Mouse (Mus musculus): ENCODE results near the gene Tead2.

Tead2 gene

DNA sequence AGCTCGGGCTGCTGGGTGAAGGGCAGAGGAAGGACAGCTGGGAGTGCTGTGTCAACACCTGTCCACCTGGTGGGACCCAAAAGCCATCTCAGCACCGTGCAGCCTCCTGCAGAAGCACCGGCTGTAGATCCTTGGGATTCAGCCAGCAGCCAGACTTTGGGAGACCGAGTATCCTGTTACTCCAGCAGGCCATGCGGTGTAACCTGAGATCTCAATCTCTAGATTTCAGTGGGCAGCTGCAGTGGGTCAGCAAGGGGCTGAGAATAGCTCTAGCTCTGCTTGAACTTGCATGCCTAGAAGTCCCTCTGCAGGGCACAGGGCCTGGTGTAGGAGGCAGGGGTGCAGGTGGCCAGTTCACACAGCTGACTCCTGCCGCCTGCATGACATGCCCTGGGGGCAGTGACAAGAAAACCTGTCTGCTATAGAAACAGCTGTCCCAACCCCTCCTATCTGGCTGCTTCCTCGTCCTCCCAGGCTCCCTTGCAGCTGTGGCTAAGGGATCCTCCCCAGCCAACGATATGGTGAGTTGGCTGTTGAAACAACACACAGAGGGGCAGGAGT lies 23.7 kb upstream of the Tead2 start:
- DNase-seq (ENCODE audit: low spot score in 2 of 2) = no peak

DNA sequence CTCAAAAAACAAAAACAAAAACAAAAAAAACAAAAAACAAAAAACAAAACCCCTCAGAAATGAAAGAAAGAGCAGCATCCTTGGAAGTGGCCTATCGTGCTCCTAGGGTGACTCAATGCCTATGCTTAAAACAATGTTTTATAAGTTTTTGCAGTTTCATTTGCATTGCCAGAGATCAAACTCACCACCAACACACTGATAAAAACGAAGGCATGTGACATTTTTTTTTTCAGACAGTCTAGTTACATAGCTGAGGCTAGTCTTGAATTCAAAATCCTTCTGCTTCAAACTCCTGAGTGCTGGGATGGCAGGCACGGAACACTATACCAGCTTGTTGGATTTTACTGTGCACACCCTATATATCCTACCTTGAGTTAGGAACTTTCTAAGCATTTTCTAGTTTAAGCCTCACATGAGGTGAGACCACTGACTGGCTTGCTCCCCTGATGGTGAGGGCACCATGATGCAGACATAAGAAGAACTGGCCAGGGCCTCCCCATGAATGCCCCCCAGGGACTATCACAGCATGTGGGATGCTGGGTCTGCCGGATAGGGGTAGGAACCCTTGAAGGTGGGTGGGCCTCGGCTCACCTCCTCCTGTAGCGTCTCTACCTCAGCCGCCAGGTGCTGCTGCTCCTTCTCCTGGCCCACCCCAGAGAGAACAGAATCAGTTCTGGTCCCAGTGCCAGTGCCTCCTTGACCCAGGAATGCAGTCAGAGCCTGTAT lies 22.8 kb upstream of the Tead2 start:
- no peak for DNase-seq (ENCODE audit: low spot score in 2 of 2)

DNA sequence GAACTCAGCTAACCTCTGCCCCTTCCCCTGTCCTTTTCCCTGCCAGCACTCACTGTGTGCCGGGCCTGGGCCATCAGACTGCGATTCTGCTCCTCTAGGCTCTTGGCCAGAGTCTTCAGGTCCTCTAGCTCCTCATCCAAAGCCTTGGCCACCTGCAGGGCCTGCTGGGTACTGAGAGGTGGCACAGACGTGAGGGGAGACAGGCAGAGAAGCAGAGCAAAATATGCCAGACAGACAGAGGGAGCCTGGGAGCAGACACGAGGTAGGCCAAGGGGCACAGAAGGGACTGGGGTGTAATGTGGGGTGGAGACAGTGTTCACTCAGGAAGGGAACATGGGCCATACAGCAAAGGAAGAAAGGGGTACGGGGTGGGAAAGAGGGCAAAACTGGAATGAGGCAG lies 22.1 kb upstream of the Tead2 start:
- no peak for DNase-seq (ENCODE audit: low spot score in 2 of 2)

DNA sequence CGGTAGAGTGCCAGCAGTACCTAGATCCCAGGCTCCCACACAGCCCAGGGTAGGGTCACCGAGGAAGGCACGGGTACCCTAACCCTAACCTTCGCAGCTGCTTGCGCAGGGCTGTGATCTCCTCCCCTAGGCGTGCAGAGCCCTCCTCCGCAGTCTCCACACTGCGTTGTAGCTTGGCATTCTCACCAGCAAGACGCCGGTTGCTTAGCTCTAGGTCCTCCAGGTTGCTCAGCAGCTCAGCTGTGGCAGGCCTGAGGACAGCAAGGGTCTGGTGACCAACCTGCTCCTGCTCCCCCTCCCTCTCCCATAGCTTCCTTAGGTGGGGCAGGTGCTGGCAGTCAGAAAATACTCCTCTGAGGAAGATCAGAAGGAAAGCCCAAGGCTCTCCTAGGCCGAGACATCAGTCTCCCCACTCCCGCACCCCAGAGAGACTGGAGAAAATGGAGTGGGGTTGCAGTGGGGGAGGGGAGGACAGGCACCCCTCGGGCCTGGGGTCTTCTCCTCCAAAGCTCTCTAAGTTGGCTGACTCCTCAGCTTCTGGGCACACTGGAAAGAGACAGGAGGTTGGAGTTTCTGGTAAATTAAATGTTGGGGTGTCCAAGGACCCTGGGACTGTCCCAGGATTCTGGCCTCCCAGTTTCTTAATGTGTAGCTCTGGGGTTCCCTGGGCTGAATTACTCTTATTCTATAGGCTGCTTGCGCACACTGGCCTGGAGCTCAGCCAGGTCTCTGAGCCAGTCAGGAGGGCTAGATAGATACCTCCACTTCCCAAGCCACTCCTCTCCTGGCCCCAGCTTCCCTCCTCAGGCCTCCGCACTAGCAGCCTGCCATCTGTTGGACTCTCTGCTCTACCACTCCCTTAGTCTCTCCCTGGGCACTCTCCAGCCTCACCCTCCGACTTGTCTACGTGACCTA lies 21.4 kb upstream of the Tead2 start:
- no peak for DNase-seq (ENCODE audit: low spot score in 2 of 2)

DNA sequence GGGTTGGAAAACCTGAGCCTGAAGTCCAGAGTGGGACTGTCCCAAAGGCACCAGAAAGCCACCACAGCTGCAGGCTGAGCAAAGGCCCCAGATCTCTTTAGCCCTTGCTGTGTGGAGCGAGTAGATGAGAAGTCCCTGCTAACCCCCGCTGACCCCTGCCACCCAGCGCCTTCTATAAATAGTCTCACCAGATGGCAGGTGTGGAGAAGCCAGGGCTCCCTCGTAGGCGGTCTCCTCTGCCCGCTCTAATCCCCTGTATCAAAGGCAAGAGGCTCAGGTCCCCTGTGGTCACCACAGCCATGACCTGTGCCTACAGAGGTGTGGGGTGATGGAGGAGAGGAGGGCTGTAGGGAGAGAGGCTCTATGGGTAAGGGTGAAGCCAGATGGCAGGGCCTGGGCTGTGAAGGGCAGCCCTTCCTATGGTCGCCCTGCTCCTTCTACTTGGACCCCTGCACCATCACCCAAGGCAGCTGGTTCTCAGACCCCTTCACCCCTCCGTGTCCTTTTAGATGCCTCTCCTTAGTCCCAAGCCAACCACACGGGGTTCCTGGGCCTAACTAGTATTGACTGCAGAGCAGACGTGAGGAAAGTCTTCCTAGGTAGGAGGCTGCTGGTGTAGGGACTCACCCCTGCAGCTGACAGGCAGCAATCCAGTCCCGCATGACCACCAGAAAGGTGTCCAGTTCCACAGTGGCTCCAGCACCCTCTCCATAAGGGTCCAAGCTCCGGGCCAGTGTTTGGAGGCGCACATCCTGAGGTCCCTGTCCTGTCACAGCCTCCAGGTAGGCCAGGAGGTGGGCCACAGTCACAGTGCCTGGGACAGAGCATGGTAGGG lies 20.0 kb upstream of the Tead2 start:
- DNase-seq (ENCODE audit: low spot score in 2 of 2) = no peak

DNA sequence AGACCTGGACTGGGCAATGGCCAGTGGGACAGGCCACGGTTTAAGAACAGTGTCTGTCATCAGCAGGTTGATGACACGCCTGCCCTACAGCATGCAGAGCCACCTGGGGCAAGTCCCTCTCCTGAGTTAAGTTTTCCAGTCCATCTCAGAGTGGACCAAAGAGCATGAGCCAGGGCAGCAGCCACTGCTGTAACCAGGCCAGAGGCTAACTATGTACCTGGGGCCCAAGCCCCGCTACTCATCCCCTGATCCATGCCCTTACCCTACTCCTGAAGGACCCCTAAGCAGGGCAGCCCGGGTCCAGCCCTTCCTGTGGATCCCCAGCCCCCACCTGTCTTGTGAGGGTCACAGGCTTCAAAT lies 19.4 kb upstream of the Tead2 start:
- no peak for DNase-seq (ENCODE audit: low spot score in 2 of 2)

DNA sequence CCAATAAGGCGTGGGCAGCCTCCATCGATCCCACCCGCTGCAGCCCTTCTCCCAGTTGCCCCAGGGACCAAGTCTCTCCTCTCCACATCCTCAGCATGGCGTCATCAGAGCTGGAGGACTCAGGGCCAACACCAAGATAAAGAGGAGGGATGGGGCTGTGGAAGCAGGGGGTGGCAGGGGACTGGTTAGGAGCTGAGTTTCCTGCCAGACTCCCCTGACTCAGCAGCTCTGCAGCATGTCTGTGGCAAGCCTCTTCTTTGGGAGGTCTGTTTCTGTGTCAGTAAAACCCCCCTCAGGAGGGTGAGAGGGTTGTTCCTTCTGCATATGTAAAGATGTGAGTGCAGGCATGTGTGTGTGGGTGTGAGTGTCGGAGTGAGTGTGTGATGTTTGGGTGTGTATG lies 18.6 kb upstream of the Tead2 start:
- DNase-seq (ENCODE audit: low spot score in 2 of 2) = no peak

DNA sequence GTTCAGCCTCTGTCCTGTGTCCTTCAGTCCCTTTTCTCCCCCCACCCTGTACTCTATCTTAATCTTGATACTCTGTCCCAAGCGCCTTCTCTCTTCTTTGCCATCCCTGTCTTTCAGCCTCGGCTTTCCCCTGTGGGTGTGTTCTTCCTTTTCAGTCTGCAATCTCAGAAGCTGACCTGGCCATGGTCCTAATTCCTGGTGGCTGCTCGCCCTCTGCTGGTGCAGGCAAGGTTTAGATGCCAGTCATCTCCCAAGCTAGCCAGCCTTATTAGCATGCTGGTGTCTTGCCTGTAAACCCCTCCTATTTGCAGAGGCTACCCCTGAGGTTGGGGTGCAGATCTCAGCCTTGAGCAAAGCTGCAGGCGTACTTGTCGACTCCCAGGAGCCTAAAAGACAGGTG lies 17.1 kb upstream of the Tead2 start:
- DNase-seq (ENCODE audit: low spot score in 2 of 2) = peak in 1 of 2 experiments; percentile 58

DNA sequence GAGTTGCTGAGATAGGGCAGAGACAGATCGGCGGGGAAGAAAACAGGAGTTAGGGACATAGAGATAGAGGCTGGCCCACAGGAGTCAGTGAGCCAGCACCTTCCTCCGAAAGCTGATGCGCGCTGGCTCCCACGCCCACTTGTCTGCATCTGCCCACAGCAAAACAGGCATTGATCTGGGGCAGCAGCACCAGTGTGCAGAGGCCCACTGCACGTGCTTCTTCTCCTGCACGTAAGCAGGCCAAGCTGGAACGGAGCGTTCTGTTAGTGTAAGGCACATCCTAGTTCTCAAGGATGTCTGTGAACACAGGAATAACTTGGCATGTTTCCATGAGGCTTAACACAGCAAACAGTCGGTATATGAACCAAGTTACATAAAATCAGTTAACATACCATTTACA lies 16.6 kb upstream of the Tead2 start:
- no peak for DNase-seq (ENCODE audit: low spot score in 2 of 2)

DNA sequence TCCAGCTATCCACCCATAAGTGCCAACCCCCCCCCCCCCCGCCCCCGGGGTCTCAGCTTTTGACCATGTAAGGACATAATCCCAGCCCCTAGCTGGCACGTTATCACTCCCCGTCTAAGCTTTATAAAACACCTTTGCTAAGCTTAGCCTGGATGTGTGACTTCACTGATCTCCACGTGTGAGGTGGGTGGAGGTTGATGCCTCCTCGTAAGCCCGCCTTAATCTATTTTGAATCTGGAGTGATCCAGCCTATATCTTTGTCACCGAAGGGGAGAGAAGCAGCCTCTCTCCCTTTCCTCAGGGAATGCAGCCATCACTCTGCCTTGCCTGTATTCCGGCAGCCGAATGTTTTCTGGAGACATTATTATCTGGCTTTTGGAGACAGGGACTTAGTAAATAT lies 12.9 kb upstream of the Tead2 start:
- no peak for DNase-seq (ENCODE audit: low spot score in 2 of 2)

DNA sequence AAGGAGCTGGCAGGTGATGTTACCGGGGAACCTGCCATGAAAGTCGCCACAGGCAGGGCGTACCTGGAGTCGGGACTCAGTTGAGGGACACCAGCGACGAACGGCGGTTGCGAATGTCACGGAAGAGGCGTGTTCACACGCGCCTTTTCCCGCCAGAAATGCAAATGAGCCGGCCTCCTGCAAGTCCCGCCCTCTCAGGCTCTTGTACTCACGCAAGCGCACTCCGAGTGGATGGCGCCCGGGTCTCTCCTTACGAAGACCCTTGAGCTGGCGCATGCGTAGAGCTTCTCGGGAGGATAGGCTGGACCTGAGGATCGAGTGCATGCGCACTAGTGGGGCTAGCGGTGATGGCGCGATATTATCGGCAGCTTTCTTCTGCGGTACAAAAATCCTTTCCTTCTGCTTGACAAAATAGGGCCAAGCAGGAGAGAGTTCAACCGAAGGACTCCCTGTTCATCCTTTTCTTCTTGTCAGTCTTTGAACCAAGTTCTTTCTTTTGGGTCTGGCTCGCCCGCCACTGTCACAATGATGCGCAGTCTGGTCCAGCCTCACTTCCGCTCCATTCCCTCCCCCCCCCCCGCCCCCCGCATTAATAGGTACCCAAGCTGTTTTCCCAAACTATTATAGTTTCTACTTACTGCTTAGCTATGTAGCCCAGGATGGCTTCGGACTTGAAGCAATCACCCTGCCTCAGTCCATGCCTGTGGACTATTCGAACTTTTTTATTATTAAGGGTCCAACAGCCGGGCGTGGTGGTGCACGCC lies 11.0 kb upstream of the Tead2 start, which contains the start of gene Ccdc155:
TSS of gene Ccdc155 (minus strand) at position 513 of the 764 bp plus-strand sequence.
- peak; percentile 86 to 89 for DNase-seq (ENCODE audit: low spot score in 2 of 2)

DNA sequence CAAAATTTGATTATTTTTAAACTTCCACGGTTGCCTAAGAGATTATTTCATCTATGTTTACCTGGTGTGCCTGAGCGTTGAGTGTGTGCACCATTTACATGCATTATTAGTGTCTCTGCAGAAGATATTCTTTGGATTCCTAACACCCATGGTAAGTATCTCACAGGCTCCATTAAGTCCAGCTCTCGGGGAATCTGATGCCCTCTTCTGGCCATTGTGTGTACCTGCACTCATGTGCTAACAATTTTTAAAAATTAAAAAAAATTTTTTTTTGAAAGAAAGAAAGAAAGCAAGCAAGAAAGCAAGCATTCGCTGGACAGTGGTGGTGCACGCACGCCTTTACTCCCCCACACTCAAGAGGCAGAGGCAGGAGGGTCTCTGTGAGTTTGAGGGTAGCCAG lies 7.3 kb upstream of the Tead2 start:
- DNase-seq (ENCODE audit: low spot score in 2 of 2) = no peak

DNA sequence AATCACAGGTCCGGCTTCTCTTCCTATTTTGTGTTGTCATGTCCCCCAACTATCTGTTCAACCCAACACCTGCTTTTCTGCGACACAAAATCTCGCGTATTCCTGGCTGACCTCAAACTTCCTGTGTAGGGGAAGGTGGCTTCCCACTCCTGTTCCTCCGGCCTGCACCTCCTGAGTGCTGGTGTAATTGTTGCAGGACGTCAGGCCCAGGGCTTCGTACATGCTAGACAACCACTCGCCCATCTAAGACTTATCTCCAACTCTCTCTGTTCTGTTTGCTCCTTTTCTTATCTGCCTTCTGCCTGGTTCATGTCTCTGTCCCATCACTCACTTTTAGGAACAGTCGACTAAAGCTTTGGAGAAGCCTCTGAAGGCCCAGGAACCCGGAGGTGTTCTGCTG lies 4.5 kb upstream of the Tead2 start:
- DNase-seq (ENCODE audit: low spot score in 2 of 2) = no peak

DNA sequence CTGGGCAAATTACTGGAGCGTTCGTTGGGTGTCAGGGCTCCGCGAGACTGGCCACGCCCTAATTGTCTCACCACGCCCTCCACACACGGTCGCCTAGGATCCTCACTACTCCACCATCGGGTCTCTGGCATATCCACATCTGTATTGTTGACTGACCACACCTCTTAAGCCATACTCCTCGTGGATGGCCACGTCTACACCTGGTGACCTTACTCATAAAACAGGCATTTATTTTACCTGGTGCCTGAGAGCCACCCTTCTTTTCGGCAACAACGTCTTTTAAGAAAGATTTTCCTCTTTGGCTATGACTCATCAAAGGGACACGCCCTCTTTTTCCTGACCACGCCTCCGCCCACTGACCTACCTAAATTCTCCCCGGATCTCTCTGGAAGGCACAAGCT lies 3.7 kb upstream of the Tead2 start, which contains the start of gene Dkkl1:
TSS of gene Dkkl1 (minus strand) at position 297 of the 401 bp plus-strand sequence.
- DNase-seq (ENCODE audit: low spot score in 2 of 2) = peak in 1 of 2 experiments; percentile 21

DNA sequence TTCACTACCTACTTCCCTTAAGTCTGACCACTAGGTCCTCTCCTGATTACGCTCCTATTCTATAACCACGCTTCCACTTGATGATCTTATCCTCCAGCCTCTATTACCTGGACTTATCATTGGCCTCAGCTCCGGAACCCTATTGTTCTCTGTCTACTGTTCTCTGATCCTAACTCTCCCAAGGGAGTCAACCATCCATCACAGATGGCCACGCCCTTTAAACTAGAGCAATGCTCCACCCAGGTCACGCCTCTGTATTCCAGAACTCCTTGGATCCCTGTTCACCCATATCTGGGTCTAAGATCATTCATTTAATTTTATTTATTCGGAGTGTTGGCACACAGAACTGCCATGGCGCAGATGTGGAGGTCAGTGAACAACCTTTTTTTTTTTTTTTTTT lies 3.2 kb upstream of the Tead2 start:
- DNase-seq (ENCODE audit: low spot score in 2 of 2) = no peak

DNA sequence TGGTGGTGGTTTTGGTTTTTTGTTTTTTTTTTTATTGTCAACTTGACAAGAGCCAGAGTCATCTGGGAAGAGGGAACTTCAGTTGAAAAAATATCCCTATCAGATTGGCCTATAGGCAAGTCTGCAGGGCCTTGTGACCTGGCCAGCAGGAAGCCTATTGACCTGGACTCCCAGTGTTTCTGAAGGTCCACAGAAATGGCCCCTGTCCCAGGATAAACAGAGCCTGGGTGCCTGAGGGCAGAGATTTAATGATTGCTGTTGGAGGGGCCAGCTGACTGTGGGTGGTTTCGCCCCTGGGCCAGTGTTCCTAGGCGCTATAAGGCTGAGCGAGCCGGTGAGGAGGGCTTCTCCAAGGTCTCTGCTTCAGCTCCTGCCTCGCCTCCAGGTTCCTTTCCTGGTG lies 1.8 kb upstream of the Tead2 start:
- no peak for DNase-seq (ENCODE audit: low spot score in 2 of 2)

DNA sequence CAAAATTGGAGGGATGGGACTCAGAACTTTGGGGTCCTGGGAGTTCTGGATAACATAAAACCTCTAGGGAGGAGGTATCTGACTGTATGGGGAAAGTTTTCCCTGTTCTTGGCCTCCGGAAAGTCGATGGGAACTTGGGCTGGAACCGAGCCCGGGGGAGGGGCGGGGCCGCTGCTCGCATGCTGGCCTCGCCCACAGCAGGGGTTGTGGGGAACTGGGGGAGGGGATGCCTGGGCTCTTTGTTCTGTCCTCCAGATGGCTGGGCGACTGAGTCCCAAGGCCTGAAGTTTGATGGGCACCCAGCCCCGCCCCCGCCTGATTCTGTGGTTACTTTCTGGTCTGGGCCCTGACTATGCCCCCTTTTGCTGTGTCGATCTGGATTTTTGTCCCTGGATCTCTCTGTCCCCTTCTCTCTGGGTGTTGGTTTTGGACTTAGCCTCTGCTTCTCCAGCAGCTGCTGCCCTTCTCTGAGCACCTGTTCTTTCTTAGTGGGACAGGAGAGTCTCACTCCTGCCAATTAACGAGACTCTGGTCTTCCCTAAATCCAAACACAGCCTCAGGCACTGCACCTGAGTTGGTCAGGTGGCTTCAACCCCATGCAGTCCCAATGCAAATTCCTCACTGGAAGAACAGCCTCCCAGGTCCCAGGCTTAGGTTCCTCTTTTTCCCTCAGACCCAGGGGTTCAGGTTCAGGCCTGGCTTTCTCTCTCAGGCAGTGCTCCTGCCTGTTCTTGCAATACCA lies 1.1 kb downstream of the Tead2 start:
- DNase-seq (ENCODE audit: low spot score in 2 of 2) = no peak

DNA sequence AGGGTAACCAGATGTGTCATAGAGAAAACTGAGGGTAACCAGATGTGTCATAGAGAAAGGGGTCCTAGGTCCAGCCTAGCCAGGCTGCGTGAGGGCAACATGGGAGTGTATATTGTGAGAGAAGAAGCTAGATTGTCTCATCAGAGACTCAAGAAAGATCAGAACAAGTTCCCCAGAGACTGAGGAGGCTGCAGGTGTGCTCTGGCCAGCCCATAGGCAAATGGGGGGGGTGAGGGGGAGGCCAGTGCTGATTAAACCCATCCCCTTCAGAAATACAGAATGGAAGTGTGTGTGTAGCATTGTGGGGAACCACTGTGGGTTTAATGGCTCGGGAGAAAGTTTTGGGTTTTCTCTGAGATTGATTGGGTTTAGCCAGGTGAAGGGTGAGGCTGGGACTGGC lies 6.1 kb downstream of the Tead2 start:
- no peak for DNase-seq (ENCODE audit: low spot score in 2 of 2)

DNA sequence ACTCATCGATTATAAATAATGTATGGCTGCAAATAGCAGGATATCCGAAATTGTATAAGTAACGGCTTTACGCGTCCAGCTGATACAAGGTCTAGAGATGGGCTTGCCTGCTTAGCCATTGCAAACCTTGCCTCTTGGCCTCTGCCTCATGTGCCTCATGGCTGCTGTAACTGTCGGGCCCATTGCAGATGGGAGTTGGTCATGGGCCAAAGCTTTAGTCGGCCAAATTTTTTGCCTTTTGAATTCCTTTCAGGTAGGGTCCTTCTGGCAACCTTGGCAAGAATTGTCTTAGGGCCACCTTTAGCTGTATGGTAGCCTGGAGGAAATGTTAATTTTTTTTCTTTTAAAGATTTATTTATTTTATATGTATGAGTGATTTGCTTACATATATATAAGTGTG lies 9.3 kb downstream of the Tead2 start:
- no peak for DNase-seq (ENCODE audit: low spot score in 2 of 2)

DNA sequence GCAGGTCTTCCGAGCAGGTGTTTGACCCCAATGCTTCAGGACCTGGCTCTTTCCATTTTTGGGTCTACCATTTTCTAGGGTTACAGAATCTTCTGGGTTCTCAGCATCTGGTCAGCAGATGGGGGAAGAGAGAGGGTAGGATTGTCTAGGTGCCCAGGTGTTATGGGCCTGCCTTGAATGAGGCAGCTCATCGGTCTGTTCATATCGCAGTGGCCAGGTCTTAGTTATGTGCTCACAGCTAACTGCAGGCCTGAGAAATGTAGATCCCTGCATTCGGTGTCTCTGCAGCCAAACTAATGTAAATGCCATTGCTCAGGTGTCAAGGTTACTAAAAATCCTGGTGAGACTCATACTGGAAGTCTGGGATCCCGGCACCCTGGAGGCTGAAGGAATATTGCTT lies 10.9 kb downstream of the Tead2 start:
- no peak for DNase-seq (ENCODE audit: low spot score in 2 of 2)

Measured in natural killer cell, adult 2 months (primary cell).